Mouse (Mus musculus): ENCODE data around the gene Mcm2. TPM values are rescaled to one million over a fixed set of nuclear protein-coding genes. Genes with fewer than 3 reads are reported as not detected.
A peak's percentile ranks its signal among the peaks of the same experiment; 100 is the strongest.

The Mcm2 gene
- polyA plus RNA-seq, 1 experiment, result 42.1 TPM

- Histone ChIP-seq H3K36me3 (ENCODE audit: control insufficient read depth, insufficient read depth) (no peaks in the 10 kb centered on the region), H3K79me2 (ENCODE audit: control insufficient read depth, insufficient read depth) (no peaks in the 10 kb centered on the region), H3K27me3 (ENCODE audit: control insufficient read depth, insufficient read depth, insufficient read length) (no peaks in the 10 kb centered on the region)
These were observed 30.9 kb upstream of the Mcm2 start for GRCm38 (mm10) chr6:88929451-88929850.

GRCm38 (mm10) chr6:88928576-88928975 lies 30.0 kb upstream of the Mcm2 start:
- Histone ChIP-seq H3K4me2 (ENCODE audit: low read depth) (no peak overlapping the region), H3K4me3 (no peak overlapping the region), H3ac (ENCODE audit: control insufficient read depth, insufficient read length) (no peak overlapping the region), H3K27me3 (ENCODE audit: control insufficient read depth, insufficient read depth, insufficient read length) (no peaks in the 10 kb centered on the region), H3K36me3 (ENCODE audit: control insufficient read depth, insufficient read depth) (no peaks in the 10 kb centered on the region), H3K79me2 (ENCODE audit: control insufficient read depth, insufficient read depth) (no peaks in the 10 kb centered on the region)
- TF ChIP-seq TCF3 (IDR thresholded peaks at IDR 0.05; ENCODE audit: insufficient read length, low read depth), result no peak
- TF ChIP-seq USF1 (IDR thresholded peaks at IDR 0.05; ENCODE audit: low read depth), result no peak
- TF ChIP-seq E2F4 (IDR thresholded peaks at IDR 0.05; ENCODE audit: insufficient read depth), result no peak
- no peak for TF ChIP-seq MYOG (IDR thresholded peaks at IDR 0.05; ENCODE audit: control insufficient read depth in 1 of 3, insufficient read depth in 1 of 3, insufficient read length in 2 of 3, low read depth in 2 of 3)
- TF ChIP-seq MAX (IDR thresholded peaks at IDR 0.05; ENCODE audit: low read depth), result no peak
- no peak for TF ChIP-seq SRF (IDR thresholded peaks at IDR 0.05; ENCODE audit: control insufficient read depth, insufficient read length, low read depth)
- no peak for TF ChIP-seq REST (IDR thresholded peaks at IDR 0.05; ENCODE audit: insufficient read depth, insufficient read length)
- no peak for TF ChIP-seq POLR2AphosphoS2 (IDR thresholded peaks at IDR 0.05; ENCODE audit: insufficient read length, low read depth)
- no peak for TF ChIP-seq TCF12 (IDR thresholded peaks at IDR 0.05; ENCODE audit: insufficient read depth, poor library complexity, severe bottlenecking)
- TF ChIP-seq CEBPB (IDR thresholded peaks at IDR 0.05; ENCODE audit: insufficient read depth, poor library complexity, severe bottlenecking), result no peak
- no peak for TF ChIP-seq POLR2A (IDR thresholded peaks at IDR 0.05; ENCODE audit: insufficient read length, low read depth)
- no peak for TF ChIP-seq MYOD1 (IDR thresholded peaks at IDR 0.05; ENCODE audit: control insufficient read depth in 1 of 3, insufficient read length in 2 of 3, low read depth in 2 of 3)

More at GRCm38 (mm10) chr6:88929451-88929850, 30.9 kb upstream of the Mcm2 start:
- TF ChIP-seq MYOD1 (IDR thresholded peaks at IDR 0.05; ENCODE audit: control insufficient read depth in 1 of 3, insufficient read length in 2 of 3, low read depth in 2 of 3) (no peak), POLR2AphosphoS2 (IDR thresholded peaks at IDR 0.05; ENCODE audit: insufficient read length, low read depth) (no peak), CEBPB (IDR thresholded peaks at IDR 0.05; ENCODE audit: insufficient read depth, poor library complexity, severe bottlenecking) (no peak), TCF12 (IDR thresholded peaks at IDR 0.05; ENCODE audit: insufficient read depth, poor library complexity, severe bottlenecking) (no peak), SRF (IDR thresholded peaks at IDR 0.05; ENCODE audit: control insufficient read depth, insufficient read length, low read depth) (no peak), MYOG (IDR thresholded peaks at IDR 0.05; ENCODE audit: control insufficient read depth in 1 of 3, insufficient read depth in 1 of 3, insufficient read length in 2 of 3, low read depth in 2 of 3) (no peak), USF1 (IDR thresholded peaks at IDR 0.05; ENCODE audit: low read depth) (no peak), REST (IDR thresholded peaks at IDR 0.05; ENCODE audit: insufficient read depth, insufficient read length) (no peak), MAX (IDR thresholded peaks at IDR 0.05; ENCODE audit: low read depth) (no peak), POLR2A (IDR thresholded peaks at IDR 0.05; ENCODE audit: insufficient read length, low read depth) (no peak), TCF3 (IDR thresholded peaks at IDR 0.05; ENCODE audit: insufficient read length, low read depth) (no peak)
- H3K4me3 ChIP-seq, result no peak overlapping the region
- no peak overlapping the region for H3K4me2 ChIP-seq (ENCODE audit: low read depth)
- H3ac ChIP-seq (ENCODE audit: control insufficient read depth, insufficient read length), result no peak overlapping the region

DNA sequence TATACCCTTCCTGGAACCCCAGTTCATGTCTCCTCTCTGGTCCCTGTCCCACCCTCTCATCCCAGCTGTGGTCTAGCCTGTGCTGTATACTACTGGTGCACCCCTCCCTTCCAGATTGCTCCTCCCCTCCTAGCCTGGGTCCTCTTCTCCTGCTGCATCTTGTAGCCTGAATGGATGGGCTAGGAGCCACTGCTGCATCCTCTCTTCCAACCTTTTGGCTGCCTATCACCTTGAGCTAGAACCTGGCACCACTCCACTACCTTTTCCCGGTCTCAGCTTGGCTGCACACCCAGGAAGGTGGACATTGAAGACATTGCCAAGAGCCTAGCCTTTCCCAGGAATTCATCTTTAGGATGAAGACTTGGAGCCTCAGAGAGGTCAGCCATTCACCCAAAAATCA lies 29.4 kb upstream of the Mcm2 start:
- no peaks in the 10 kb centered on the region for H3K79me2 ChIP-seq (ENCODE audit: control insufficient read depth, insufficient read depth)
- TF ChIP-seq TCF12 (IDR thresholded peaks at IDR 0.05; ENCODE audit: insufficient read depth, poor library complexity, severe bottlenecking) (no peak), POLR2A (IDR thresholded peaks at IDR 0.05; ENCODE audit: insufficient read length, low read depth) (no peak), MYOD1 (IDR thresholded peaks at IDR 0.05; ENCODE audit: control insufficient read depth in 1 of 3, insufficient read length in 2 of 3, low read depth in 2 of 3) (no peak), SRF (IDR thresholded peaks at IDR 0.05; ENCODE audit: control insufficient read depth, insufficient read length, low read depth) (no peak), POLR2AphosphoS2 (IDR thresholded peaks at IDR 0.05; ENCODE audit: insufficient read length, low read depth) (no peak), REST (IDR thresholded peaks at IDR 0.05; ENCODE audit: insufficient read depth, insufficient read length) (no peak), CEBPB (IDR thresholded peaks at IDR 0.05; ENCODE audit: insufficient read depth, poor library complexity, severe bottlenecking) (no peak), TCF3 (IDR thresholded peaks at IDR 0.05; ENCODE audit: insufficient read length, low read depth) (no peak), E2F4 (IDR thresholded peaks at IDR 0.05; ENCODE audit: insufficient read depth) (no peak), MYOG (IDR thresholded peaks at IDR 0.05; ENCODE audit: control insufficient read depth in 1 of 3, insufficient read depth in 1 of 3, insufficient read length in 2 of 3, low read depth in 2 of 3) (no peak), USF1 (IDR thresholded peaks at IDR 0.05; ENCODE audit: low read depth) (no peak)

GRCm38 (mm10) chr6:88927595-88927994 lies 29.0 kb upstream of the Mcm2 start:
- TF ChIP-seq POLR2AphosphoS2 (IDR thresholded peaks at IDR 0.05; ENCODE audit: insufficient read length, low read depth) (no peak), MYOD1 (IDR thresholded peaks at IDR 0.05; ENCODE audit: control insufficient read depth in 1 of 3, insufficient read length in 2 of 3, low read depth in 2 of 3) (no peak), MAX (IDR thresholded peaks at IDR 0.05; ENCODE audit: low read depth) (no peak), POLR2A (IDR thresholded peaks at IDR 0.05; ENCODE audit: insufficient read length, low read depth) (no peak), REST (IDR thresholded peaks at IDR 0.05; ENCODE audit: insufficient read depth, insufficient read length) (no peak), SRF (IDR thresholded peaks at IDR 0.05; ENCODE audit: control insufficient read depth, insufficient read length, low read depth) (no peak), TCF12 (IDR thresholded peaks at IDR 0.05; ENCODE audit: insufficient read depth, poor library complexity, severe bottlenecking) (no peak)
- H3K4me2 ChIP-seq (ENCODE audit: low read depth), result peak overlapping the region; percentile 25
- no peaks in the 10 kb centered on the region for H3K36me3 ChIP-seq (ENCODE audit: control insufficient read depth, insufficient read depth)
- H3K27me3 ChIP-seq (ENCODE audit: control insufficient read depth, insufficient read depth, insufficient read length), result no peaks in the 10 kb centered on the region
- H3K4me3 ChIP-seq, result no peak overlapping the region
- no peaks in the 10 kb centered on the region for H3K79me2 ChIP-seq (ENCODE audit: control insufficient read depth, insufficient read depth)
- no peak overlapping the region for H3ac ChIP-seq (ENCODE audit: control insufficient read depth, insufficient read length)

More for the DNA sequence above, 29.4 kb upstream of the Mcm2 start:
- Histone ChIP-seq H3K4me3 (no peak overlapping the region), H3K4me2 (ENCODE audit: low read depth) (no peak overlapping the region), H3K36me3 (ENCODE audit: control insufficient read depth, insufficient read depth) (no peaks in the 10 kb centered on the region), H3ac (ENCODE audit: control insufficient read depth, insufficient read length) (no peak overlapping the region), H3K27me3 (ENCODE audit: control insufficient read depth, insufficient read depth, insufficient read length) (no peaks in the 10 kb centered on the region)
